Mouse (Mus musculus): ENCODE results near the gene Polh. TPM values are rescaled to one million over a fixed set of nuclear protein-coding genes. Genes with fewer than 3 reads are reported as not detected.

Polh gene
- 11.8 and 14.7 TPM in 2 replicates for polyA plus RNA-seq (2012; rRNA removed)

DNA sequence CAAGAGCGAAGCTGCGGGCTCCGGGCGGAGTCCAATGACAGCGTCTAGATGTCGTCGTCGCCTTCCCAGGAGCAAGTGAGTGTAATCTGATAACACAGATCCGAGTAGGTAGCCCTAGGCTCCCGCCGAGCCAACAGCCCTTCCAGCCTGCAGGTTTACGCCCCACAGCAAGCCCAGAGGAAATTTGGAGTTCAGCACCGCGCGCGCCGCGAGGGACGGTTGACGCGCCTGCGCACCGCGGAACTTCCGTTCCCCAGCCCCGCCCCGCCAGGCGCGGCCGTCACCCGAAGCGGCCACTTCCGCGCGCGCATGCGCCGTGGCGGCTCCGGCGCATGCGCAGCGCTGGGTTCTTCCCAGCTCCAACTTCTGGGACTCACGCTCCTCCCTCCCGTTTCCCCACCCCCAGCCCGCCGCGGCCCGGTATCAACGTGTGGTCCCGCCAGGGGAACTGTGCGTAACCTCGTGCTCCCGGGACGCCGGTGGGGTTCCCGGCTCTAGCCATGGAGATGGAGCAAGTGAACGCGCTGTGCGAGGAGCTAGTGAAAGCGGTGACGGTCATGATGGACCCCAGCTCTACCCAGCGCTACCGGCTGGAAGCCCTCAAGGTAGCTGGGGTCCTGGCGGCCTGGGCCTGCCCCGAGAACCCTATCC lies at the start of gene Polh, which contains the start of gene Xpo5:
Polh (minus strand) TSS at position 225 of the 651 bp plus-strand sequence.
Xpo5 (plus strand) TSS at position 362 of the 651 bp plus-strand sequence.

GRCm38 (mm10) chr17:46247512-46248188 lies 45.2 kb upstream of the Polh start, which contains the start of the genes Polr1c and Yipf3:
Gene Polr1c, minus strand, starts transcription at chr17:46248054.
Gene Yipf3, plus strand, starts transcription at chr17:46248080.

DNA sequence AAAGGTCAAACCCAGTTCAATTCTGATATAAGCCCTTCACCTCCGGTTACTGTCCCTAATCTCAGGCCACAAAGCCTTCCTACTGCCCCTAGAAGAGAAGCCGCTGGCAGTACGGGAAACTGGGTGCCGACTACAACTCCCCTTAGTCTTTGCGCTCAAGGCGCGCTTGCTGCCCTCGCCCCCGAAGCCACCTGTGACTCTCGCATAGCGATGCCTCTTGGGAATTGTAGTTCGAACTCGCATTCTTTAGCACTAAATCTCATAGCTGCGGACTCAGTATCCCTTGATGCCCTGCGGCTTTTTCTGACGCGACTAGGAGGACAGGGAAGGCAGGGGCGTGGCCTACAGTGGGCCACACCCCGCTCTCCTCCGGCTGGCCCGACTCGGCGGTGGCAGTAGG lies 41.8 kb downstream of the Polh start, which contains the start of gene Gtpbp2:
Gtpbp2 (plus strand) TSS at position 347 of the 400 bp plus-strand sequence.

DNA sequence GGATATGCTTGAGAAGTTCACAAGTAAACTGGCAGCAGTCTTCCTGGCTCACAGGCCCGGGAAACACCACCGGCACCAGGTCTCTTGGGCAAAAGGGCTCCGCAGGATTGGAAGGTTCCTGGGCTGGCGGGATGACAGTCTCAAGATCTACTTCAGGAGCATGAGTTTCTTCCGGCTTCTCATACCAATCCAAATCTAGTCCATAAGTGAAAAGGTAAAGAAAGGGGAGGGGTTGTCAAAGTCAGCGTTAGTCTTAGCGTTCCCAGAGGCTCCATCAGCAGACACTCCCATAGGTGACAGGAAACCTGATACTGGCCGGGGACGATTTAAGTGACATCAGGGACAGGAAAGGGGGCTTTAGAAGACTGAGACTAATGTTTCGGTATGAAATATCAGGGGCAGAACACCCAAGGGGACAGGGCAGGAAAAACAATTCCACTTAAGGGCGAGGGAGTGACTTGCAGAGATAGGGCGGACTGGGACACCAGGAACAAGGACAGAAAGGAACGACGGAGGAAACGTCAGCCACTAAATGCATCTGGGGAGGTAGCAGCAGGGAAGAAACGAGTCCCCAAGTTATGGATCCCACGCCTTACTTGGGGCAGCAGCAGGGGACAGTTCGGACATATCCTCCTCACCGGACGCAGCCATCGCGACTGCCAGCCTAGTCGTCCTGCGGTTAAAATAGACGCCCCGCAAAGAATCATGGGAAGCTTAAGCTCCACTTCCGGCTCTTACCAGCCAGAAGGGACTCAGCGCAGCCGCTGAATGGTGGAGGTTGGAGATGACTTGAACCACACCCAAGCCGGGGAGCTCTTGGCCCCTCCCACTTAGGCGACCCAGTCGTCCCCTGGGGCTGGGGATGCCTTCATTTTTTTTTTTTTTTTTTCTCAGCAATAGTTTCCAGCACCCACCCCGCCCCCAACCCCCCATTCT lies 49.3 kb downstream of the Polh start, which contains the start of gene Mad2l1bp:
Mad2l1bp (minus strand) TSS at position 707 of the 936 bp plus-strand sequence.

GRCm38 (mm10) chr17:46143578-46144423 lies 58.6 kb downstream of the Polh start, which contains the start of gene Rsph9:
Gene Rsph9, minus strand, starts transcription at chr17:46144216.

Other genes with a start within 250 kb of the Polh start
- gene Vegfa, start 170.3 kb downstream of the Polh start, polyA plus RNA-seq (2012; rRNA removed): 163 and 165 TPM in 2 replicates
- gene Mrps18a, start 91.7 kb downstream of the Polh start, polyA plus RNA-seq (2012; rRNA removed): 78.3 and 78.9 TPM in 2 replicates
- 9.8 and 12.0 TPM in 2 replicates for gene Rsph9, start 58.4 kb downstream of the Polh start, polyA plus RNA-seq (2012; rRNA removed)
- 21.9 and 23.4 TPM in 2 replicates for gene Mad2l1bp, start 49.1 kb downstream of the Polh start, polyA plus RNA-seq (2012; rRNA removed)
- gene Gtpbp2, start 41.6 kb downstream of the Polh start, polyA plus RNA-seq (2012; rRNA removed): 146 and 153 TPM in 2 replicates
- gene Xpo5, start 137 bp upstream of the Polh start, polyA plus RNA-seq (2012; rRNA removed): 52.9 and 58.6 TPM in 2 replicates
- 143 and 173 TPM in 2 replicates for gene Polr1c, start 45.4 kb upstream of the Polh start, polyA plus RNA-seq (2012; rRNA removed)
- 48.2 and 51.2 TPM in 2 replicates for gene Yipf3, start 45.4 kb upstream of the Polh start, polyA plus RNA-seq (2012; rRNA removed)
- gene Lrrc73, start 50.9 kb upstream of the Polh start, polyA plus RNA-seq (2012; rRNA removed): 3.9 and 4.7 TPM in 2 replicates
- 102 and 112 TPM in 2 replicates for gene Tjap1, start 80.4 kb upstream of the Polh start, polyA plus RNA-seq (2012; rRNA removed)
- gene Dlk2, start 94.8 kb upstream of the Polh start, polyA plus RNA-seq (2012; rRNA removed): 4.0 and 4.5 TPM in 2 replicates
- 10.2 and 11.6 TPM in 2 replicates for gene Abcc10, start 125.7 kb upstream of the Polh start, polyA plus RNA-seq (2012; rRNA removed)
- 25.5 and 40.6 TPM in 2 replicates for gene Zfp318, start 181.1 kb upstream of the Polh start, polyA plus RNA-seq (2012; rRNA removed)
- 2.4 and 2.9 TPM in 2 replicates for gene Crip3, start 226.3 kb upstream of the Polh start, polyA plus RNA-seq (2012; rRNA removed)
- 0.05 TPM in 1 of 2 replicates, not detected in the other for gene Slc22a7, start 235.8 kb upstream of the Polh start, polyA plus RNA-seq (2012; rRNA removed)

Measured in central nervous system, embryonic 11.5 days (tissue).